7 mouse cellular contexts compared by ENCODE assay signal in genomic region chr7:48881486-48881885, GRCm38 (mm10). TPM values are rescaled to one million over a fixed set of nuclear protein-coding genes. Genes with fewer than 3 reads are reported as not detected.
A peak's percentile ranks its signal among the peaks of the same experiment; 100 is the strongest.
DNase-seq lines count a peak whose midpoint lies in the region; ATAC-seq and TF ChIP-seq lines count a peak whose summit lies in the region.

E2f8 (minus strand) TSS chr7:48881596.

- peaks cover 7% of the 10 kb centered on the region; the same call in 1 of the 2 replicates for H3K4me1 ChIP-seq in forebrain, embryonic 14.5 days (ENCODE audit: control insufficient read depth, insufficient read depth, low read length)
- H3K4me1 ChIP-seq in hindbrain, embryonic 10.5 days (replicated peaks) = peaks cover 32% of the 10 kb centered on the region
- peaks cover 43% of the 10 kb centered on the region for H3K4me1 ChIP-seq in limb, embryonic 13.5 days
- H3K4me1 ChIP-seq in midbrain, embryonic 13.5 days (replicated peaks) = peaks cover 29% of the 10 kb centered on the region
- peaks cover 32% of the 10 kb centered on the region for H3K4me1 ChIP-seq in stomach, embryonic 16.5 days (ENCODE audit: control insufficient read depth, insufficient read depth, low read length)

- peaks cover 6% of the 10 kb centered on the region; the same call in 1 of the 2 replicates for H3K36me3 ChIP-seq in forebrain, embryonic 14.5 days (ENCODE audit: control insufficient read depth, insufficient read depth, low read length)
- peaks cover 24% of the 10 kb centered on the region for H3K36me3 ChIP-seq in hindbrain, embryonic 10.5 days
- H3K36me3 ChIP-seq in limb, embryonic 13.5 days = peaks cover 14% of the 10 kb centered on the region; the same call in 1 of the 2 replicates
- no peaks in the 10 kb centered on the region for H3K36me3 ChIP-seq in midbrain, embryonic 13.5 days
- H3K36me3 ChIP-seq in stomach, embryonic 16.5 days (ENCODE audit: control insufficient read depth, insufficient read depth, low read length) = 0 out of 2 replicates have a peak, but pooled peaks cover 4% of the 10 kb centered on the region

- in situ Hi-C loops in Patski (cut with MboI; ENCODE audit: low pct_unique_long_range_greater_than_20kb) = loop anchor here (25.0 kb wide), 1 partner anchor 381 kb away; no protein-coding TSS in a partner anchor

- H3K4me2 ChIP-seq in forebrain, embryonic 14.5 days (ENCODE audit: low read length) = peak within 1 kb of the TSS; percentile 99
- H3K4me2 ChIP-seq in limb, embryonic 13.5 days (replicated peaks) = peak within 1 kb of the TSS; percentile 94
- peak within 1 kb of the TSS; percentile 100 for H3K4me2 ChIP-seq in midbrain, embryonic 13.5 days (replicated peaks)
- H3K4me2 ChIP-seq in stomach, embryonic 16.5 days (ENCODE audit: low read depth, low read length) = peak within 1 kb of the TSS; percentile 98

- no peaks in the 10 kb centered on the region for H3K27me3 ChIP-seq in Patski
- H3K27me3 ChIP-seq in forebrain, embryonic 14.5 days (replicated peaks; ENCODE audit: control insufficient read depth, insufficient read depth, low read length) = peaks cover 7% of the 10 kb centered on the region
- H3K27me3 ChIP-seq in hindbrain, embryonic 10.5 days (ENCODE audit: insufficient read depth, poor library complexity, severe bottlenecking) = peaks cover 45% of the 10 kb centered on the region
- peaks cover 31% of the 10 kb centered on the region for H3K27me3 ChIP-seq in limb, embryonic 13.5 days
- H3K27me3 ChIP-seq in midbrain, embryonic 13.5 days = peaks cover 46% of the 10 kb centered on the region
- no peaks in the 10 kb centered on the region for H3K27me3 ChIP-seq in stomach, embryonic 16.5 days (ENCODE audit: control insufficient read depth, insufficient read depth, low read length)

- peak within 1 kb of the TSS; percentile 72 for H3K9ac ChIP-seq in forebrain, embryonic 14.5 days (ENCODE audit: low read length)
- peak within 1 kb of the TSS; percentile 81 for H3K9ac ChIP-seq in limb, embryonic 13.5 days
- H3K9ac ChIP-seq in midbrain, embryonic 13.5 days (replicated peaks) = peak within 1 kb of the TSS; percentile 67
- peak within 1 kb of the TSS; percentile 95 for H3K9ac ChIP-seq in stomach, embryonic 16.5 days (ENCODE audit: low read length)

- under 1% methylated on average over 37 of the region's 41 CpGs for WGBS in forebrain, embryonic 14.5 days
- under 1% methylated on average over 41 of the region's 41 CpGs for WGBS in hindbrain, embryonic 10.5 days
- WGBS in limb, embryonic 13.5 days = under 1% methylated on average over 32 of the region's 41 CpGs
- 0% methylated on average over 18 of the region's 41 CpGs for WGBS in midbrain, embryonic 13.5 days
- WGBS in stomach, embryonic 16.5 days = under 1% methylated on average over 39 of the region's 41 CpGs

- CTCF ChIA-PET in Patski (lab: Charles Lee) = interaction anchor here (4.0 kb wide), 1 partner anchor 13 kb away, joined by 22 read pairs; no protein-coding TSS in a partner anchor

- H3K27ac ChIP-seq in forebrain, embryonic 14.5 days (ENCODE audit: low read depth, low read length) = peak within 1 kb of the TSS; percentile 64; the same call in 1 of the 2 replicates
- H3K27ac ChIP-seq in hindbrain, embryonic 10.5 days = peak within 1 kb of the TSS; percentile 99
- H3K27ac ChIP-seq in limb, embryonic 13.5 days = peak within 1 kb of the TSS; percentile 87
- no peak within 1 kb of the TSS; the same call in 1 of the 2 replicates for H3K27ac ChIP-seq in midbrain, embryonic 13.5 days
- peak within 1 kb of the TSS; percentile 97 for H3K27ac ChIP-seq in stomach, embryonic 16.5 days (ENCODE audit: low read length)

- peak within 1 kb of the TSS; percentile 67 for H3K4me3 ChIP-seq in forebrain, embryonic 14.5 days (ENCODE audit: low read depth, low read length)
- peak within 1 kb of the TSS; percentile 94 for H3K4me3 ChIP-seq in hindbrain, embryonic 10.5 days
- peak within 1 kb of the TSS; percentile 82 for H3K4me3 ChIP-seq in limb, embryonic 13.5 days
- peak within 1 kb of the TSS; percentile 73 for H3K4me3 ChIP-seq in midbrain, embryonic 13.5 days (replicated peaks)
- H3K4me3 ChIP-seq in stomach, embryonic 16.5 days (replicated peaks; ENCODE audit: low read length) = peak within 1 kb of the TSS; percentile 89

- DNase-seq in Patski (ENCODE audit: low read depth, low spot score) = no peak
- peak; percentile 52 for DNase-seq in c-Kit-positive CD71-negative TER-119-negative erythroid progenitor cells, embryonic 14.5 days (ENCODE audit: low read depth)
- DNase-seq in forebrain, embryonic 14.5 days (ENCODE audit: low spot score) = peak; percentile 81
- DNase-seq in hindbrain, embryonic 10.5 days (ENCODE audit: low spot score) = peak; percentile 80

- ATAC-seq in Patski = peak; percentile 76
- ATAC-seq in forebrain, embryonic 14.5 days = peak; percentile 85
- ATAC-seq in limb, embryonic 13.5 days (ENCODE audit: low FRiP score, low read depth) = peak; percentile 81
- peak; percentile 62 for ATAC-seq in midbrain, embryonic 13.5 days
- ATAC-seq in stomach, embryonic 16.5 days (ENCODE audit: insufficient read depth, low FRiP score) = peak; percentile 76

- H3K9me3 ChIP-seq in forebrain, embryonic 14.5 days (replicated peaks; ENCODE audit: control insufficient read depth, low read length) = no peaks in the 10 kb centered on the region
- H3K9me3 ChIP-seq in hindbrain, embryonic 10.5 days = no peaks in the 10 kb centered on the region
- H3K9me3 ChIP-seq in limb, embryonic 13.5 days = no peaks in the 10 kb centered on the region
- no peaks in the 10 kb centered on the region for H3K9me3 ChIP-seq in midbrain, embryonic 13.5 days
- H3K9me3 ChIP-seq in stomach, embryonic 16.5 days (replicated peaks; ENCODE audit: control insufficient read depth, low read length) = no peaks in the 10 kb centered on the region

- POLR2A ChIA-PET in Patski (lab: Charles Lee) = interaction anchor here (0.6 kb wide), 1 partner anchor 875 kb away, joined by 4 read pairs; no protein-coding TSS in a partner anchor

- TF ChIP-seq CTCF in Patski (IDR thresholded peaks at IDR 0.05) = no peak

RNA-seq across cellular contexts. Expression of gene E2f8, which starts in this region (rescaled TPM):
- 8.7 TPM for polyA plus RNA-seq in Patski (2021)
- 4.1 and 4.6 TPM in 2 replicates for polyA plus RNA-seq in forebrain, embryonic 14.5 days (2014; fragmentation: Nextera tagmentation; extraction: Ambion mirVana)
- 15.7 and 17.4 TPM in 2 replicates for polyA plus RNA-seq in hindbrain, embryonic 10.5 days (2016; fragmentation: Nextera tagmentation; extraction: Ambion mirVana)
- polyA plus RNA-seq in limb, embryonic 13.5 days (2015; fragmentation: Nextera tagmentation; extraction: Ambion mirVana) = 15.9 and 17.2 TPM in 2 replicates
- 5.0 and 5.9 TPM in 2 replicates for polyA plus RNA-seq in midbrain, embryonic 13.5 days (2015; fragmentation: Nextera tagmentation; extraction: Ambion mirVana)
- polyA plus RNA-seq in stomach, embryonic 16.5 days (2015; fragmentation: Nextera tagmentation; extraction: Ambion mirVana) = 19.9 and 20.9 TPM in 2 replicates
